Mouse (Mus musculus) liver, embryonic 14.5 days (tissue): ENCODE measurements around the gene Dnajc15.

Source experiments
- CTCF ChIP-seq: IDR thresholded peaks from 2 replicates; pipeline ENCODE4 v1.5.1; 2016; ENCODE audit warnings: antibody characterized with exemption, low read depth, control low read depth
- EP300 ChIP-seq: IDR thresholded peaks from 2 replicates; pipeline ENCODE4 v1.6.1; 2016; ENCODE audit warnings: antibody characterized with exemption, low read depth

- TF ChIP-seq CTCF = no peak
- no peak for TF ChIP-seq EP300
Measured at GRCm38 (mm10) chr14:77870926-77871325, 4.0 kb downstream of the Dnajc15 start.
